Mouse (Mus musculus) left cerebral cortex, adult 18-20 months (tissue): ENCODE data around the gene Atp1a1. TPM values are rescaled to one million over a fixed set of nuclear protein-coding genes. Genes with fewer than 3 reads are reported as not detected.

Experiments used
- DNase-seq, 2 experiments: peaks; one replicate each; pipeline ENCODE4 v3.0.0; 2021 to 2022; ENCODE audit warnings: low spot score in 2 of 2, mixed read lengths in 1 of 2
- long read RNA-seq, 2 experiments: library from polyadenylated mRNA; stranded (forward); transcript quantifications; one replicate each; pipeline ENCODE4 v2.0.0; 2021
- total RNA-seq, 2 experiments: library from RNA; stranded (reverse); gene quantifications; 2 replicates each; pipeline ENCODE4 v1.2.3; 2021

The Atp1a1 gene
- 1,000 to 10,000 TPM; 1,009 to 1,025 TPM for total RNA-seq
- long read RNA-seq, experiment 1, transcript Atp1a1-201 (23 exons, 3,679 nt) = major isoform, 162 of 246 reads
- long read RNA-seq, experiment 1, partial matches to known transcripts = 58 of 246 reads
- long read RNA-seq, experiment 1, other reads (novel, unspliced or antisense) = 25 of 246 reads
- long read RNA-seq, experiment 2, transcript Atp1a1-201 (23 exons, 3,679 nt) = major isoform, 110 of 188 reads
- long read RNA-seq, experiment 2, partial matches to known transcripts = 57 of 188 reads
- long read RNA-seq, experiment 2, other reads (novel, unspliced or antisense) = 21 of 188 reads

GRCm38 (mm10) chr3:101604550-101605223 lies at the start of gene Atp1a1:
TSS of gene Atp1a1 (minus strand) at chr3:101604684.
- DNase-seq = peak; percentile 99 to 100

- DNase-seq = peak; percentile 48 to 78
Observed at GRCm38 (mm10) chr3:101653446-101653845, 49.0 kb upstream of the Atp1a1 start.

- DNase-seq = no peak
Observed at GRCm38 (mm10) chr3:101652967-101653366, 48.5 kb upstream of the Atp1a1 start.

DNA sequence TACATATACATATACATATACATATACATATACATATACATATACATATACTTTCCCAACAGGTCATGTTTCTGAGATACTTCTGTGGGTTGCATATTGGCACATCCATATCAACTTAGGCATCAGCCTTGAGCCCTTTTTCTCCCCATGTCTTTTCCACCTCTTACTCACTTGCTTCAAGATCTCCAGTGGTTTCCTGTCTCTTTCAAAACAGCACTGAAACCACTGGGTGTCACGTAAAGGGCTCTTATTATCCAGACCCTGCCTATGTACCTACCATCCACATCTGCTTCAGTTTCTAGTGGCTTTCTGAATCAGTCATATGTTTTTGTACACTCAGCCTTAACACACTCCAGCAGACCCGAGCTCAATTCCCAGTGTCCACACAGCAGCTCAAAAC lies 45.8 kb upstream of the Atp1a1 start:
- DNase-seq = no peak

DNA sequence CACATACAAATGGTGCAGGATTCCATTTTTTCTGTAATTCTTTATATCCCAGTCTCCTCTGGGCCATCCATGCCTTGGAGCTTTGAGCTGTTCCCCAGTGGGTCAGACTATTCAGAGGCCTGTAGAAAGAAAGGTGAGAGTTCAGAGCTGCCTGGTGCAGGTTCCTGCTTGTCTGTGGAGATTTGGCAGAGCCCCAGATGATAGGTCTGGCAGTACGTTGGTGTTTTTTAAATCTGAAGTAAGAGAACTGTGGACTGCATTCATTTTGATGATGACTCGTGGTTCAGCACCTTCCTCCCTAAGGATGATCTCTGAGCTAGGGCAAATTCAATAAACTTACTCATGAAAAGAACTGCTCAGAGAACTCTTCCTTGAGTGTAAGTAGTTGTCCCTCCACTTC lies 44.8 kb upstream of the Atp1a1 start:
- DNase-seq = no peak

DNA sequence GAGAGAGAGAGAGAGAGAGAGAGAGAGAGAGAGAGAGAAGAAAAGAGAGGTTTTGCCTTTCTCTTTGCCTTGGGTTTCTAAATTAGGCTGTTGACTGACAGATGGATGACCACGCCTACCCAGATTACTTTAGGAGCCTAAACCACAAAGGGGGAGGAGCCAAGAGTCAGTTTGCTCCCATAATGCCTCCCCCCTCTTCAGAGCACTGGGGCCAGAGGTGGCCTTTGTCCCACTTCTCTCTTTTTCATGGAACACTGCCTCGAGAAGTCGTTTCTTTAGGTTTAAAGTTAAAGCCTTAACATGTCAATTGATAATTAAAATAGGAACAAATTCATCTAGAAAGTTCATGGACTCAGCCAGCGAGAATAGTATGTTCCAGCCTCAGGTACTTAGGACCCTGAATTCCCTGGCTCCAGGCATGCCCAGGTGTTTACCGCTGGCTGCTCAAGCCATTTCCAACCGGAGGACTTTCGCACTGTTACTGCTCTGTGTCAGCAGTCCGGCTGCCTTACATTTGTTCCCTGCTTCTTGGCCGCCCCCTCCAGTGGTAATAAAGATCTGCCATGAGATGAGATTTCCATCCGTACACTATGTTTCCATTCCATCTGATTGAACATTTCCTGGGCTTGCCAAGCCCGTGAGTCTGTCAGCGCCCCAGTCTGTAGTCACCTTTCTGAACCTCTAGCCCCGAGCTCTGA lies 43.8 kb upstream of the Atp1a1 start:
- DNase-seq = no peak

GRCm38 (mm10) chr3:101646806-101647205 lies 42.3 kb upstream of the Atp1a1 start:
- no peak for DNase-seq

- DNase-seq = no peak
Observed at GRCm38 (mm10) chr3:101645569-101646106, 41.2 kb upstream of the Atp1a1 start.

DNA sequence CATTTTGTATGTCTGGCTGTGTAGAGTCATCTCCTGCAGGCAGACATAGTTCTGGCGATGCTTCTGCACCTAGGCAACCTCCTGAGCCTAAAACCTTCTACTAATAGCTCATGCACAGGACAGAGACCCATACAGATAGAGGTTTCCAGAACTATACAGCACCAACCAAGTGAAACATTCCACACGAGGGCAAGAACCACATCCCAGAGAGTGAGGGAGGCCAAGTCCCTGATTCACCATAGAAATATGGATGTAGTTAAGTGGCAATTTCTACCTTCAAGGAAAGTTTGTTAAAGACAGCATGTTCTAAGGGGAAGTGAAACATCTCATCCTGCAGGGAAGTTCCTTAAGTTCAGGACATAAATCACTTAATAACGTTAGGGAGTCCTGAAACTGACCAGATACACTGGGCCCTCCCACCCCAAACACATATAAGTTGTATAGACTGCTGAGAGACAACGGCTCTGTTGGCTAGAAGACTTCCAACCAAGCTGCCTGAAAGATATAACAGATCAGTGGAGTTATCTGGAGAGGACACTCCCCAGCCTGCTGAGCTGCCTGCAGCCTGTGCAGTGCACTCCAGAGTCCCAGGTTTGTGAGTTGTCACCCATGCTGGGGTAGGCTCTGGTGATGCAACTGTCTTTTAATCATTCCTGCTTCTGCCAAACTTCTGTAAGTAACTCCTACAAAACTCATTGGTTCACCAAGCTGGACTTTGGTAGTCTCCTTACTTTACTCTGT lies 39.7 kb upstream of the Atp1a1 start:
- no peak for DNase-seq

- no peak for DNase-seq
Observed at GRCm38 (mm10) chr3:101643264-101643663, 38.8 kb upstream of the Atp1a1 start.

DNA sequence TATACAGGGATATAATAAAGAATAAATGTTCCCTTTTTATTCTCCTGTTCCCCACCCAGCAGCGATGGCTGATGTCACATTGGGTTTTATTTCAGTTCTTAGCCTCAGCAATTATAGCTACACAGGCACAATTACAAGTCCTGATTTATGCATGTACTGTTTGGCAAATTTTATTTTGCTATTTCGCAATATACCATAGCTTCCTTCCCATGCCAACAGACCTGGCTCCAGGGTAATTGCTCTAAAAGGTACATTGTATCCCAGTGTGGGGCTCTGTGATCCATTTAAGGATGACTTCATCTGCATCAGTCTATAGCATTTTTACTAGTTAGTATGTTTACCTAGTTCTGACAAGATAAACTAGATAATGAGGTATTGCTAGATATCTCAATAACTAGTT lies 33.7 kb upstream of the Atp1a1 start:
- no peak for DNase-seq

- no peak for DNase-seq
Observed at GRCm38 (mm10) chr3:101636510-101636909, 32.0 kb upstream of the Atp1a1 start.

GRCm38 (mm10) chr3:101636086-101636485 lies 31.6 kb upstream of the Atp1a1 start:
- no peak for DNase-seq

- peak; percentile 62 to 82 for DNase-seq
Observed at GRCm38 (mm10) chr3:101634141-101634900, 29.8 kb upstream of the Atp1a1 start.

GRCm38 (mm10) chr3:101628255-101628654 lies 23.8 kb upstream of the Atp1a1 start:
- peak; percentile 54 to 55 for DNase-seq

- DNase-seq = no peak
Observed at GRCm38 (mm10) chr3:101624287-101624686, 19.8 kb upstream of the Atp1a1 start.

DNA sequence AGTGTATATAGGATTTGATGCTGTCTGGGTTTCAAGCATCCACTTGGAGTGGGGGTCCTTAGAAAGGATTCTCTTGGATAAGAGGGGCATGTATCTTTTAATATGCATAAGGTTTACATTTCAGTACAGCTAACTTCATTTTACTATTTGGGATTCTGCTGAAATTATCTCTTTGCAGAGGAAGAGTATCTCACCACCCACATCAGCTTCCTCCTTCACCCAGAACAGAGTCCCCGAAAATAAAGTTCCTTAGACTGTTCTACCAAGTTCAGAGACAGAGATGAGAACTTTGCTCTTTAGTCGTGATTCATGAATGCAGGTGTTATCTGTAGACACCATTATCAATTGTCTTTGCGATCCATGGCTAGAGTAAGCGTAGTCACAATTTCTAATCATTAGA lies 14.5 kb upstream of the Atp1a1 start:
- no peak for DNase-seq

GRCm38 (mm10) chr3:101618505-101618904 lies 14.0 kb upstream of the Atp1a1 start:
- DNase-seq = no peak

DNA sequence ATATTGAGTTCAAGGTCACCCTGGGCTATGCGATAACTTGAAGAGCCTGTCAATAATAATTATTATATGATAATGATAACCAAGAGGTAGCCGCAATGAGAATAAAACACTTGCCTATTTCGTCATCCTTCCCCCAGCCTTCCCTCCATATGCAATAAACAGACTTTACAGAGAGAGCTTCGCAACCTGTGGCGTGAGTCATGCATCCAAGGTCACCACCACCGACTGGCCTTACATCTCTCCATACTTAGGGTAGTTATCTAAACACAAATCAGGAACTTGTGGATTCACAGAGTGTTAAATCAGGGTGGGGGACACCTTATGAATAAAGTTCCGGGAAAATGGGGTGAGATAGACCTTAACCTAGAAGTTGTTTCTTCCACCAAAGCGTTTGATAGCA lies 13.0 kb upstream of the Atp1a1 start:
- no peak for DNase-seq

DNA sequence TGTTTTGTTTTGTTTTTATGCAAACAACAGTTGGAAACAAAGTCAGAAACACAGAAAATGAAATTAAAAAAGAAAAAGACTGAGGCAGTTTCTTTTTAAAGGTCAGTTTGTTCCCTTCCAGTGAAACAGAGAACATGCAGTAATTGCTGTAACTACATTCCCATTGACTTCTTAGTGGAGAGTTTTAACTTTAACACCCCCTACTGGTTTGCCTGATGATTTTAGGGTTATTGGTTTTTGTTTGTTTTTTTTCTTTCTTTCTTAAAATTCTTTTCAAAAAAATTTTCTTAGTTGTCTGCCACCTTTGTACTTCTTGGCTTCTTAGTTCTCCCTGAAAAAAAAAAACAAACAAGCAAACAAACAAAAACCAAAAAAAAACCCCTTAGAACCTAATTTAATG lies 12.5 kb upstream of the Atp1a1 start:
- DNase-seq = no peak
